Mouse (Mus musculus): ENCODE measurements around the gene Pdss1. TPM values are rescaled to one million over a fixed set of nuclear protein-coding genes. Genes with fewer than 3 reads are reported as not detected.

The Pdss1 gene
- polyA plus RNA-seq, 1 experiment from 2014 or later, result 26.9 TPM

- Histone ChIP-seq H3K9ac (ENCODE audit: low read depth, low read length) (no peak overlapping the region), H3K36me3 (ENCODE audit: control insufficient read depth, insufficient read depth, low read length) (no peaks in the 10 kb centered on the region), H3K27me3 (ENCODE audit: control insufficient read depth, insufficient read depth, low read length) (no peaks in the 10 kb centered on the region), H3K9me3 (ENCODE audit: control insufficient read depth, low read length) (no peaks in the 10 kb centered on the region), H3K4me1 (replicated peaks; ENCODE audit: control insufficient read depth, insufficient read depth, low read length) (no peaks in the 10 kb centered on the region), H3K27ac (ENCODE audit: low read depth, low read length) (no peak overlapping the region), H3K4me2 (replicated peaks; ENCODE audit: low read depth, low read length) (no peak overlapping the region), H3K4me3 (ENCODE audit: low read depth, low read length) (no peak overlapping the region)
- DNase-seq (ENCODE audit: low spot score) (no peak), ATAC-seq (ENCODE audit: low FRiP score) (no peak)
- 88% methylated on average over 3 of the region's 3 CpGs for WGBS
Observed at GRCm38 (mm10) chr2:22977387-22977973, 82.2 kb downstream of the Pdss1 start.

GRCm38 (mm10) chr2:22985973-22986657 lies 90.8 kb downstream of the Pdss1 start:
- DNase-seq (ENCODE audit: low spot score) (no peak), ATAC-seq (ENCODE audit: low FRiP score) (no peak)
- Histone ChIP-seq H3K9me3 (ENCODE audit: control insufficient read depth, low read length) (no peaks in the 10 kb centered on the region), H3K4me3 (ENCODE audit: low read depth, low read length) (no peak overlapping the region), H3K36me3 (ENCODE audit: control insufficient read depth, insufficient read depth, low read length) (no peaks in the 10 kb centered on the region), H3K27me3 (ENCODE audit: control insufficient read depth, insufficient read depth, low read length) (no peaks in the 10 kb centered on the region), H3K4me1 (replicated peaks; ENCODE audit: control insufficient read depth, insufficient read depth, low read length) (no peaks in the 10 kb centered on the region), H3K9ac (ENCODE audit: low read depth, low read length) (no peak overlapping the region), H3K27ac (ENCODE audit: low read depth, low read length) (no peak overlapping the region), H3K4me2 (replicated peaks; ENCODE audit: low read depth, low read length) (no peak overlapping the region)
- 70% methylated on average over 2 of the region's 2 CpGs for WGBS

Other genes starting within 250 kb of the Pdss1 start
- gene Apbb1ip, start 121.4 kb upstream of the Pdss1 start, polyA plus RNA-seq (2014; fragmentation: Nextera tagmentation; extraction: Ambion mirVana), result 0.81 and 1.2 TPM in 2 replicates
- gene Abi1, start 144.7 kb downstream of the Pdss1 start, polyA plus RNA-seq (2014; fragmentation: Nextera tagmentation; extraction: Ambion mirVana), result 40.9 and 48.4 TPM in 2 replicates
- 43.3 and 53.2 TPM in 2 replicates for gene Acbd5, start 172.6 kb downstream of the Pdss1 start, polyA plus RNA-seq (2014; fragmentation: Nextera tagmentation; extraction: Ambion mirVana)